Mouse (Mus musculus): ENCODE measurements around the gene Gm11639.

Gm11639 gene

GRCm38 (mm10) chr11:104685548-104685947, at the start of gene Gm11639:
Gm11639 (plus strand) TSS chr11:104685707.
- peak in 1 of 2 experiments; percentile 62 for DNase-seq (ENCODE audit: low spot score in 2 of 2)

GRCm38 (mm10) chr11:104637010-104637409, 48.5 kb upstream of the Gm11639 start:
- DNase-seq (ENCODE audit: low spot score in 2 of 2) = peak; percentile 53 to 76

GRCm38 (mm10) chr11:104638006-104638405, 47.5 kb upstream of the Gm11639 start:
- no peak for DNase-seq (ENCODE audit: low spot score in 2 of 2)

GRCm38 (mm10) chr11:104638906-104639305, 46.6 kb upstream of the Gm11639 start:
- DNase-seq (ENCODE audit: low spot score in 2 of 2) = no peak

- DNase-seq (ENCODE audit: low spot score in 2 of 2) = no peak
Observed at GRCm38 (mm10) chr11:104639634-104640033, 45.9 kb upstream of the Gm11639 start.

- DNase-seq (ENCODE audit: low spot score in 2 of 2) = no peak
Observed at GRCm38 (mm10) chr11:104640894-104641293, 44.6 kb upstream of the Gm11639 start.

GRCm38 (mm10) chr11:104643236-104643635, 42.3 kb upstream of the Gm11639 start:
- no peak for DNase-seq (ENCODE audit: low spot score in 2 of 2)

GRCm38 (mm10) chr11:104645402-104645801, 40.1 kb upstream of the Gm11639 start:
- no peak for DNase-seq (ENCODE audit: low spot score in 2 of 2)

- no peak for DNase-seq (ENCODE audit: low spot score in 2 of 2)
Observed at GRCm38 (mm10) chr11:104646173-104646572, 39.3 kb upstream of the Gm11639 start.

GRCm38 (mm10) chr11:104646611-104647010, 38.9 kb upstream of the Gm11639 start:
- no peak for DNase-seq (ENCODE audit: low spot score in 2 of 2)

- no peak for DNase-seq (ENCODE audit: low spot score in 2 of 2)
Observed at GRCm38 (mm10) chr11:104647188-104647867, 38.2 kb upstream of the Gm11639 start.

GRCm38 (mm10) chr11:104648571-104648970, 36.9 kb upstream of the Gm11639 start:
- peak; percentile 66 to 88 for DNase-seq (ENCODE audit: low spot score in 2 of 2)

- peak in 1 of 2 experiments; percentile 64 for DNase-seq (ENCODE audit: low spot score in 2 of 2)
Observed at GRCm38 (mm10) chr11:104660599-104660998, 24.9 kb upstream of the Gm11639 start.

- peak in 1 of 2 experiments; percentile 54 for DNase-seq (ENCODE audit: low spot score in 2 of 2)
Observed at GRCm38 (mm10) chr11:104661106-104661505, 24.4 kb upstream of the Gm11639 start.

- peak in 1 of 2 experiments; percentile 61 for DNase-seq (ENCODE audit: low spot score in 2 of 2)
Observed at GRCm38 (mm10) chr11:104661531-104662205, 23.8 kb upstream of the Gm11639 start.

GRCm38 (mm10) chr11:104662573-104662972, 22.9 kb upstream of the Gm11639 start:
- peak in 1 of 2 experiments; percentile 56 for DNase-seq (ENCODE audit: low spot score in 2 of 2)

GRCm38 (mm10) chr11:104663241-104663877, 22.1 kb upstream of the Gm11639 start:
- no peak for DNase-seq (ENCODE audit: low spot score in 2 of 2)

- no peak for DNase-seq (ENCODE audit: low spot score in 2 of 2)
Observed at GRCm38 (mm10) chr11:104663878-104664261, 21.6 kb upstream of the Gm11639 start.

- no peak for DNase-seq (ENCODE audit: low spot score in 2 of 2)
Observed at GRCm38 (mm10) chr11:104664441-104664840, 21.1 kb upstream of the Gm11639 start.

GRCm38 (mm10) chr11:104667399-104667798, 18.1 kb upstream of the Gm11639 start:
- DNase-seq (ENCODE audit: low spot score in 2 of 2) = no peak

GRCm38 (mm10) chr11:104673412-104673811, 12.1 kb upstream of the Gm11639 start:
- DNase-seq (ENCODE audit: low spot score in 2 of 2) = no peak

- DNase-seq (ENCODE audit: low spot score in 2 of 2) = no peak
Observed at GRCm38 (mm10) chr11:104674768-104675167, 10.7 kb upstream of the Gm11639 start.

GRCm38 (mm10) chr11:104693235-104693634, 7.7 kb downstream of the Gm11639 start:
- DNase-seq (ENCODE audit: low spot score in 2 of 2) = no peak

All from spleen, postnatal 4 days (tissue).